Mouse (Mus musculus): ENCODE data around the gene Mif.

GRCm38 (mm10) chr10:75878836-75879235, 18.8 kb upstream of the Mif start:
- no peak for TF ChIP-seq MYOD1 (IDR thresholded peaks at IDR 0.05; ENCODE audit: control insufficient read depth, insufficient read length, low read depth)
- TF ChIP-seq MAX (IDR thresholded peaks at IDR 0.05): no peak
- TF ChIP-seq CTCF (IDR thresholded peaks at IDR 0.05; ENCODE audit: control insufficient read depth, insufficient read depth, insufficient read length): no peak
- no peak for TF ChIP-seq USF1 (IDR thresholded peaks at IDR 0.05; ENCODE audit: low read depth)
- no peak for TF ChIP-seq CEBPB (IDR thresholded peaks at IDR 0.05; ENCODE audit: low read depth)
- TF ChIP-seq MYOG (IDR thresholded peaks at IDR 0.05; ENCODE audit: control insufficient read depth, extremely low read depth, insufficient read length): no peak

Data from C2C12 (cell line).